Mouse (Mus musculus) spleen, adult 2 months (tissue): Measurements from ENCODE around the gene Dab2ip. TPM values are rescaled to one million over a fixed set of nuclear protein-coding genes. Genes with fewer than 3 reads are reported as not detected.

Source experiments
- DNase-seq, 2 experiments: peaks; one replicate each; pipeline versions ENCODE4 v3.0.0 to v3.0.0-alpha.2; 2012 to 2021; ENCODE audit warnings: low spot score in 2 of 2, low read depth in 1 of 2
- H3K27ac ChIP-seq: fragments of 200-500 bp; 2 replicates; pipeline ENCODE4 v1.5.1; 2012; ENCODE audit warnings: low read length, inconsistent platforms; ENCODE audit not compliant: insufficient read depth
- H3K27me3 ChIP-seq: fragments of 200-500 bp; 2 replicates; pipeline ENCODE4 v1.6.1; 2012; ENCODE audit warnings: mild to moderate bottlenecking, moderate library complexity, low read length, inconsistent platforms; ENCODE audit not compliant: control insufficient read depth, insufficient read depth
- H3K36me3 ChIP-seq: fragments of 200-500 bp; 2 replicates; pipeline ENCODE4 v1.6.1; 2012; ENCODE audit warnings: mild to moderate bottlenecking, low read length, inconsistent platforms; ENCODE audit not compliant: control insufficient read depth, insufficient read depth
- H3K4me1 ChIP-seq: fragments of 200-500 bp; 2 replicates; pipeline ENCODE4 v1.6.1; 2011; ENCODE audit warnings: inconsistent platforms; ENCODE audit not compliant: control insufficient read depth, insufficient read depth, insufficient read length
- H3K4me3 ChIP-seq: fragments of 200-500 bp; 2 replicates; pipeline ENCODE4 v1.5.1; 2011; ENCODE audit warnings: mild to moderate bottlenecking, inconsistent platforms; ENCODE audit not compliant: insufficient read depth, insufficient read length; ENCODE audit errors: extremely low read depth
- CTCF ChIP-seq: fragments of 200-500 bp; IDR thresholded peaks from 2 replicates; pipeline ENCODE4 v1.5.1; 2011; ENCODE audit warnings: mild to moderate bottlenecking, inconsistent platforms; ENCODE audit not compliant: insufficient read depth, insufficient read length, insufficient replicate concordance; ENCODE audit errors: extremely low read depth
- POLR2A ChIP-seq: fragments of 200-500 bp; IDR thresholded peaks from 2 replicates; pipeline ENCODE4 v1.6.1; 2011; ENCODE audit warnings: low read depth, low read length, inconsistent platforms
- WGBS: fragments of 180-500 bp; shearing (Covaris S2); methylation state at CpG from one replicate; pipeline ENCODE4 v1.1.7; 2018; 5-methylcytosine and 5-hydroxymethylcytosine counted together
- polyA plus RNA-seq: library from polyadenylated mRNA; depleted of rRNA; stranded (reverse); fragments of >200 nt; gene quantifications from 2 replicates; pipeline ENCODE4 v1.2.3, GENCODE M21; 2012

Gene Dab2ip
- polyA plus RNA-seq, 1 experiment: 21.0 TPM

GRCm38 (mm10) chr2:35691257-35692049, 133.4 kb downstream of the Dab2ip start:
- WGBS: 73% methylated on average over 7 of the region's 7 CpGs

GRCm38 (mm10) chr2:35692272-35692900, 134.3 kb downstream of the Dab2ip start:
- WGBS: 88% methylated on average over 11 of the region's 11 CpGs
- TF ChIP-seq POLR2A (no peak), CTCF (no peak)
- H3K36me3 ChIP-seq: no peaks in the 10 kb centered on the region
- no peak overlapping the region for H3K27ac ChIP-seq
- no peak for DNase-seq
- no peaks in the 10 kb centered on the region for H3K27me3 ChIP-seq
- H3K4me3 ChIP-seq: no peak overlapping the region
- H3K4me1 ChIP-seq: no peaks in the 10 kb centered on the region

More at GRCm38 (mm10) chr2:35691257-35692049, 133.4 kb downstream of the Dab2ip start:
- TF ChIP-seq CTCF (no peak), POLR2A (no peak)
- H3K27me3 ChIP-seq: no peaks in the 10 kb centered on the region
- H3K36me3 ChIP-seq: no peaks in the 10 kb centered on the region
- DNase-seq: no peak
- no peak overlapping the region for H3K4me3 ChIP-seq
- H3K4me1 ChIP-seq: no peaks in the 10 kb centered on the region
- no peak overlapping the region for H3K27ac ChIP-seq

- DNase-seq: no peak
- no peaks in the 10 kb centered on the region for H3K4me1 ChIP-seq
- no peaks in the 10 kb centered on the region for H3K36me3 ChIP-seq
- H3K4me3 ChIP-seq: no peak overlapping the region
- H3K27me3 ChIP-seq: no peaks in the 10 kb centered on the region
- H3K27ac ChIP-seq: no peak overlapping the region
- 83% methylated on average over 7 of the region's 7 CpGs for WGBS
- TF ChIP-seq CTCF: no peak
- TF ChIP-seq POLR2A: no peak
These were observed 135.0 kb downstream of the Dab2ip start for GRCm38 (mm10) chr2:35693037-35693436.

- H3K27ac ChIP-seq: no peak overlapping the region
- H3K36me3 ChIP-seq: no peaks in the 10 kb centered on the region
- H3K4me1 ChIP-seq: no peaks in the 10 kb centered on the region
- no peak for DNase-seq
- TF ChIP-seq POLR2A (no peak), CTCF (no peak)
- H3K27me3 ChIP-seq: no peaks in the 10 kb centered on the region
- H3K4me3 ChIP-seq: no peak overlapping the region
- 73% methylated on average over 2 of the region's 2 CpGs for WGBS
These were observed 136.0 kb downstream of the Dab2ip start for GRCm38 (mm10) chr2:35694111-35694510.

GRCm38 (mm10) chr2:35696193-35696541, 138.1 kb downstream of the Dab2ip start:
- no peak for DNase-seq
- Histone ChIP-seq H3K27me3 (no peaks in the 10 kb centered on the region), H3K4me1 (no peaks in the 10 kb centered on the region), H3K36me3 (no peaks in the 10 kb centered on the region), H3K27ac (no peak overlapping the region), H3K4me3 (no peak overlapping the region)
- WGBS: 84% methylated on average over 7 of the region's 7 CpGs
- TF ChIP-seq POLR2A (no peak), CTCF (no peak)

- Histone ChIP-seq H3K4me1 (no peaks in the 10 kb centered on the region), H3K27ac (peak overlapping the region; percentile 37; the same call in 1 of the 2 replicates), H3K36me3 (no peaks in the 10 kb centered on the region), H3K27me3 (no peaks in the 10 kb centered on the region), H3K4me3 (0 out of 2 replicates have a peak overlapping the region, but pooled peaks have one; percentile 4)
- WGBS: 75% methylated on average over 3 of the region's 3 CpGs
- no peak for DNase-seq
- no peak for TF ChIP-seq POLR2A
- no peak for TF ChIP-seq CTCF
These were observed 138.7 kb downstream of the Dab2ip start for GRCm38 (mm10) chr2:35696542-35697391.
